Mouse (Mus musculus): ENCODE results near the gene Olfr414. TPM values are rescaled to one million over a fixed set of nuclear protein-coding genes. Genes with fewer than 3 reads are reported as not detected.

Gene Olfr414
- polyA plus RNA-seq, 1 experiment from 2014 or later, result not detected

- DNase-seq (ENCODE audit: low spot score) (no peak), ATAC-seq (no peak)
- Histone ChIP-seq H3K4me2 (ENCODE audit: low read length) (no peak overlapping the region), H3K36me3 (ENCODE audit: control insufficient read depth, insufficient read depth, low read length) (no peaks in the 10 kb centered on the region), H3K9ac (ENCODE audit: low read length) (no peak overlapping the region), H3K4me1 (ENCODE audit: control insufficient read depth, insufficient read depth, low read length) (no peaks in the 10 kb centered on the region), H3K4me3 (ENCODE audit: low read depth, low read length) (no peak overlapping the region), H3K27me3 (replicated peaks; ENCODE audit: control insufficient read depth, insufficient read depth, low read length) (0 out of 2 replicates have a peak, but pooled peaks cover 2% of the 10 kb centered on the region), H3K9me3 (replicated peaks; ENCODE audit: control insufficient read depth, low read length) (no peaks in the 10 kb centered on the region), H3K27ac (ENCODE audit: low read depth, low read length) (no peak overlapping the region)
- 87% methylated on average over 3 of the region's 3 CpGs for WGBS
These were observed 41.5 kb downstream of the Olfr414 start for GRCm38 (mm10) chr1:174465385-174465784.

- Histone ChIP-seq H3K9me3 (replicated peaks; ENCODE audit: control insufficient read depth, low read length) (no peaks in the 10 kb centered on the region), H3K4me2 (ENCODE audit: low read length) (no peak overlapping the region), H3K9ac (ENCODE audit: low read length) (no peak overlapping the region), H3K27me3 (replicated peaks; ENCODE audit: control insufficient read depth, insufficient read depth, low read length) (0 out of 2 replicates have a peak, but pooled peaks cover 2% of the 10 kb centered on the region), H3K4me1 (ENCODE audit: control insufficient read depth, insufficient read depth, low read length) (no peaks in the 10 kb centered on the region), H3K36me3 (ENCODE audit: control insufficient read depth, insufficient read depth, low read length) (no peaks in the 10 kb centered on the region), H3K4me3 (ENCODE audit: low read depth, low read length) (no peak overlapping the region), H3K27ac (ENCODE audit: low read depth, low read length) (no peak overlapping the region)
- 43% methylated on average over 2 of the region's 2 CpGs for WGBS
- ATAC-seq (no peak), DNase-seq (ENCODE audit: low spot score) (peak; percentile 73)
These were observed 42.4 kb downstream of the Olfr414 start for GRCm38 (mm10) chr1:174466240-174466639.

GRCm38 (mm10) chr1:174469736-174470135 is 45.9 kb downstream of the Olfr414 start:
- no peaks in the 10 kb centered on the region for H3K36me3 ChIP-seq (ENCODE audit: control insufficient read depth, insufficient read depth, low read length)
- H3K27me3 ChIP-seq (replicated peaks; ENCODE audit: control insufficient read depth, insufficient read depth, low read length), result 0 out of 2 replicates have a peak, but pooled peaks cover 2% of the 10 kb centered on the region
- H3K4me3 ChIP-seq (ENCODE audit: low read depth, low read length), result no peak overlapping the region
- no peak overlapping the region for H3K9ac ChIP-seq (ENCODE audit: low read length)
- DNase-seq (ENCODE audit: low spot score) (peak; percentile 88), ATAC-seq (peak; percentile 84)
- no peak overlapping the region for H3K27ac ChIP-seq (ENCODE audit: low read depth, low read length)
- H3K4me1 ChIP-seq (ENCODE audit: control insufficient read depth, insufficient read depth, low read length), result no peaks in the 10 kb centered on the region
- H3K9me3 ChIP-seq (replicated peaks; ENCODE audit: control insufficient read depth, low read length), result no peaks in the 10 kb centered on the region
- no peak overlapping the region for H3K4me2 ChIP-seq (ENCODE audit: low read length)
- 4% methylated on average over 6 of the region's 6 CpGs for WGBS

GRCm38 (mm10) chr1:174482567-174482966 is 58.7 kb downstream of the Olfr414 start:
- Histone ChIP-seq H3K27ac (ENCODE audit: low read depth, low read length) (no peak overlapping the region), H3K4me1 (ENCODE audit: control insufficient read depth, insufficient read depth, low read length) (no peaks in the 10 kb centered on the region), H3K4me3 (ENCODE audit: low read depth, low read length) (no peak overlapping the region), H3K4me2 (ENCODE audit: low read length) (no peak overlapping the region), H3K36me3 (ENCODE audit: control insufficient read depth, insufficient read depth, low read length) (no peaks in the 10 kb centered on the region), H3K9ac (ENCODE audit: low read length) (no peak overlapping the region), H3K9me3 (replicated peaks; ENCODE audit: control insufficient read depth, low read length) (no peaks in the 10 kb centered on the region), H3K27me3 (replicated peaks; ENCODE audit: control insufficient read depth, insufficient read depth, low read length) (no peaks in the 10 kb centered on the region)
- no peak for DNase-seq (ENCODE audit: low spot score)
- 95% methylated on average over 6 of the region's 6 CpGs for WGBS
- no peak for ATAC-seq

Other genes with a start within 250 kb of the Olfr414 start
- not detected in 2 replicates for gene Olfr419, start 172.0 kb upstream of the Olfr414 start, polyA plus RNA-seq (2014; fragmentation: Nextera tagmentation; extraction: Ambion mirVana)
- gene Mptx1, start 93.5 kb upstream of the Olfr414 start, polyA plus RNA-seq (2014; fragmentation: Nextera tagmentation; extraction: Ambion mirVana), result not detected in 2 replicates
- gene Olfr417, start 58.9 kb upstream of the Olfr414 start, polyA plus RNA-seq (2014; fragmentation: Nextera tagmentation; extraction: Ambion mirVana), result not detected in 2 replicates
- not detected in 2 replicates for gene Olfr248, start 33.0 kb upstream of the Olfr414 start, polyA plus RNA-seq (2014; fragmentation: Nextera tagmentation; extraction: Ambion mirVana)
- gene Olfr220, start 18.0 kb downstream of the Olfr414 start, polyA plus RNA-seq (2014; fragmentation: Nextera tagmentation; extraction: Ambion mirVana), result not detected in 2 replicates
- 5.0 and 6.4 TPM in 2 replicates for gene Fmn2, start 77.8 kb downstream of the Olfr414 start, polyA plus RNA-seq (2014; fragmentation: Nextera tagmentation; extraction: Ambion mirVana)

All from forebrain, embryonic 14.5 days (tissue).